Mouse (Mus musculus) adrenal gland, postnatal 25 days (tissue): ENCODE data around the gene Tmem269. TPM values are rescaled to one million over a fixed set of nuclear protein-coding genes. Genes with fewer than 3 reads are reported as not detected.
A peak's percentile ranks its signal among the peaks of the same experiment; 100 is the strongest.

Experiments used
- DNase-seq: peaks from one replicate; pipeline ENCODE4 v3.0.0; 2021; ENCODE audit warnings: mixed read lengths
- total RNA-seq: library from RNA; stranded (reverse); gene quantifications from 2 replicates; pipeline ENCODE4 v1.2.3, GENCODE M21; 2021

Tmem269 gene
- total RNA-seq, 1 experiment from 2014 or later, result not detected

DNA sequence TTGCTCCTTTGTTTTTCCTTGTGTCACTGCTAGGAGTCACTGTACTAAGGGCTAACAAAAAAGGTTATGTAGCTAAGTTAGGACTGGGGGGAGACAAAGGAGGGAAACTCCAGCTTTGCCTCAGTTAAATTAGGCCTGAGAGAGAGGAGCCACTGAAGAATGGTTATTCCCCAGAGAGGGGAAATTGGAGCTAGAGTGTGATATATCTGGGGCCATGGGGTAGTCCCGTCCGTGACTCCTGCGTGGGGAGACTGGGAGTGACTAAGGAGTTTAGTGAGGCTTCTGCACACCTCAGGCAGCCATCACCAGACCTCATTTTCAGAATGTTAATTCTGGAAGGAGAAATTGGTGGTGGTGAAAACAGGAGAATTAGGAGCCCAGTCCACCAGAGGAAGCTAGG, 16.3 kb upstream of the Tmem269 start:
- no peak for DNase-seq

GRCm38 (mm10) chr4:119233256-119233901, 15.4 kb upstream of the Tmem269 start:
- DNase-seq, result peak; percentile 41

DNA sequence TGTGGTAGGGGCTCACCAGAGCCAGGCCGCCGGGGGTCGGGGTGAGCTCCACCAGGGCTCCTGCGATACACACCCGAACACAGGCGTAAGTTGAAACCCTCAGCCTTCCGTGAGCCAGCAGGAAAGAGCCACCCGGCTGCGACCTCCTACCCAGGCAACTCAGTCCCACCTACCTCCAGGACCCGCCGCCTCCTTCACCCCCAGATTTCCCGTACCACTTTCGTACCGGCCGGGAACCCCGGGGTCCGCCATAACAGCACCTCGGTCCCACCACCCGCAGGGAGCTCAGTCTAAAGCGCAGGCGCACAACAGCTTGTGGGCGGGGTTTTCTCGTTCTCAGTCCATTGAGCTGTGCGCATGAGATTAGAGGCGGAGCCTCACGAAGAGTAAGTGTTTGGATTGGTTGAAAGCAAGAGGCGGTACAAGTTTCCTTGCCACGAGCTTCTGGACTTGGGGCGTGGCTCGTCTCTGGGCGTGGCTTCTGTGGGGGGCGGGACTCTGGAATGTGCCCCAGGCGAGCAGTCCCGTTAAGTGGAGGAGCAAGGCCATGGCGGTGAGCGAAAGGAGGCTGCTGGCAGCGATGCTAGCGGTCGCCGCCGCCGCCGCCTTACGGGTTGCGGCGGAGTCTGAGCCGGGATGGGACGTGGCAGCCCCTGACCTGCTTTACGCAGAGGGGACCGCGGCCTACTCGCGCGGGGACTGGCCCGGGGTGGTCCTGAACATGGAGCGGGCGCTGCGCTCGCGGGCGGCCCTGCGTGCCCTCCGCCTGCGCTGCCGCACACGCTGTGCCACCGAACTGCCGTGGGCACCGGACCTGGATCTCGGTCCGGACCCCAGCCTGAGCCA, 14.6 kb upstream of the Tmem269 start, which contains the start of the genes AU022252 and P3h1:
Gene AU022252 (minus strand): TSS at position 303 of the 846 bp plus-strand sequence.
Gene P3h1 (plus strand): TSS at position 506 of the 846 bp plus-strand sequence.
- DNase-seq, result peak; percentile 99

- DNase-seq, result no peak
These were observed 8.7 kb upstream of the Tmem269 start for GRCm38 (mm10) chr4:119226751-119227150.

- DNase-seq, result no peak
These were observed 7.7 kb upstream of the Tmem269 start for GRCm38 (mm10) chr4:119225719-119226118.

DNA sequence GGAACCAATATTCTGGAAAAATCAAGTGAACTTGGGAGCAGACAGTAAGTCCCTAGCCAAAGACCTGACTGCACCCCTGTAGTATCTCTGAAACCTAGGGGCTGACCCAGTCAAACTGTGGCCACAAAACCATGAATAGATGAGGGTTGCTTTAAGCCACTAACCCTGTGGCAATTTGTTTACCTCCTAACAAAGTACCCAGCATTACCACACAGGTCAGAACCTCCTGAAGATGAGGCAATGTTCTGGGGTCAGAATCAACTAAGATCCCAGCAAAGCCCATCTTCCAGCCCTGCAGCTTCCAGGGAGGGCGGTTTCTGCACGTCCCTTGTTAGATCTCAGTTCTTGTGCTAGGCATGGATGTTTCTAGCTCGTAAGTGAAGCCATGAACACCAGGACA, 6.5 kb upstream of the Tmem269 start:
- DNase-seq, result no peak

DNA sequence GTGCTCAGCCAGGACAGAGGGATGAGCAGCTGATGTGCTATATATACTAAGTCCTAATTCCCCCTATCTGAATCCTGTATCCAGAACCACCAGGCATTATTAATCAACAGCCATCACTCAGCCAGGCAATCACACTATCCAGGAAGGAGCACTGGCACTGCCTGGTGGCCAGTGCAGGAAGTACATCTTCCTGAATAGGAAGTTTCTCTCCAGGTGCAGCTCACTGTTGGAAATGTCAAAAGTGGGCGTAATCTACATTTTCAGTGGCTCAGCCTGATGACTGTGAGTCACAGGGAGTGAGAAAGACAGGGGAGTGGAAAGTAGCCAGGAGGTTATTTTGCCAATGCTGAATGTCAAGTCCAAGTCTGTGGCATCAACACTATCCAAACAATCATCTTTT, 5.7 kb upstream of the Tmem269 start:
- DNase-seq, result peak; percentile 28

GRCm38 (mm10) chr4:119216667-119217066, 1.4 kb downstream of the Tmem269 start:
- no peak for DNase-seq

- peak; percentile 57 for DNase-seq
These were observed 13.3 kb downstream of the Tmem269 start for GRCm38 (mm10) chr4:119204672-119205071.

GRCm38 (mm10) chr4:119198105-119198504, 19.9 kb downstream of the Tmem269 start:
- DNase-seq, result no peak

GRCm38 (mm10) chr4:119195582-119196320, 22.3 kb downstream of the Tmem269 start:
- DNase-seq, result no peak

- DNase-seq, result peak; percentile 94
These were observed 23.0 kb downstream of the Tmem269 start, which contains the start of gene Svbp for GRCm38 (mm10) chr4:119194909-119195581. Svbp (plus strand) TSS chr4:119195306.

- no peak for DNase-seq
These were observed 25.3 kb downstream of the Tmem269 start for GRCm38 (mm10) chr4:119192757-119193156.

DNA sequence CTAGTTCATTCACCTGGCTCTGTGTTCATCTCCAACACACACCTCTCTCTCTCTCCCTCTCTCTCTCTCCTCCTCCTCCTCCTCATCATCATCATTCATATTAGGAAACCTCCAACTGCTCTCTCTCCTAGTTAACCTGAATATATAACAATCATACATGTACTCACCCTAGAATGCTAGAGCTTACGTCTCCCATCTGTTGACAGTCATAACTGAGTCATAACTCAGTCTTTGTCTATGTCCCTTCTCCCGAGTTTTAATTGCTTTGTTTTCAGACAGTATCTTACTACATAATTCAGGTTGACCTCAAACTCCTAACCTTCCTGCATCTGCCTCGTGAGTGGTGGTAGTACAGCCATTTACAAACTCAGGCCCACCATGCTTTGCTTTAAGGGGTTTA, 26.7 kb downstream of the Tmem269 start:
- no peak for DNase-seq

GRCm38 (mm10) chr4:119190618-119191017, 27.4 kb downstream of the Tmem269 start:
- DNase-seq, result no peak

DNA sequence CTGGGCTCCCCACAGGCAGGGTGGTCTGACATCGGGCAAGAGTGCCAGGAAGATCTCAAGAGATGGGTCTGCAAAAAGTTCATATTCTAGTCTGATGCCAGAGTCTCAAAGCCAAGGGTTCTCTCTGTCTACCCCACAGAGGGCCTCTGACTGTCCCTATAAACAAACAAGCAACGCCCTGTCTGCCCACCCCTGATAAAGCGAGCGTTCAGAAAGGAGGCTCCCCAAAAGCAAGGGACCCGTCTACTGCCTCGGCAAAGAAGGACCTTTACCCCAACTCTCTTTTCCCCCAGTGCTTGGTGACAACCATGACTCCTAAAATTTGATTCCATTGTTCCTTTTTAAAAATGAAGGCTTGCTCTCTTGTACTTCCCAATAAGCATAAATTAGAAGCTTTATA, 28.2 kb downstream of the Tmem269 start, which contains the start of gene Ermap:
Gene Ermap (minus strand): TSS at position 148 of the 400 bp plus-strand sequence.
- no peak for DNase-seq

GRCm38 (mm10) chr4:119189392-119189791, 28.6 kb downstream of the Tmem269 start:
- DNase-seq, result no peak

- DNase-seq, result no peak
These were observed 29.8 kb downstream of the Tmem269 start for GRCm38 (mm10) chr4:119188060-119188785.

DNA sequence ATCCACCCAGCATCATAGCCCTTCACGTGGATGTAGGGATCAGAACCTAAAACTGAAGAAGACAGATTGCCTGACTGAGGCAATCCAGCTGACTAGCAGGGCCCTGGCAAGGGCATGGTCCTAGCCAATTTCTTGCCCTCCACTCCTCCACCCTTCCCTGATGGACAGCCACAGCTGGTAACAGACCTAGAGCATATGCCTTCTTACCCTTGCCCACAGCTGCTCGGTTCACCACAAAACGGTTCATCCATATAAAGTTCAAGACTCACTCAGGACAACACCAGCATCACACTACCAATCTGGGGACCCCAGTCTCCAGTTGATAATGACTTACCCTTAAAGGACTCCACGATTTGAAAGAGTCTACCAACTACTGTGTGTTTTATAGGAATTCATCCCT, 32.2 kb downstream of the Tmem269 start:
- DNase-seq, result no peak

DNA sequence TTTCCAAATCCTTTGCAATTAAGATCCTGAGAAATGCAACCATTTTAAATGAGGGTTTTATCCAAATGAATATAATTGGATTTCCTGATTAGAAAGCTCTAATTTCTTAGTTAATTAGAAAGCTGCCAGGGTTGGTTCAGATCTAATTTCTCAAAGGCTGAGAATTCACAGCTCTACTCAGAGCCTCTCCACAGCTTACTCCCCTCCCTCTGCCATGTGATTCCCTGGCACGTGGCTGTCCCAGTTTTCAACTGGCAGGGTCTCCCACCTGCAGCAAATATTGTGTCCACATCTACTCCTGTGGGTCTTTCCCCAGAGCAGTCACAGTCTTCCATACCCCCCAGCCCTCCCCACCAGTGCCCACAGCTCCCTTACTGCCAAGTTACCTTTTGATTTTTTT, 34.5 kb downstream of the Tmem269 start:
- DNase-seq, result no peak

DNA sequence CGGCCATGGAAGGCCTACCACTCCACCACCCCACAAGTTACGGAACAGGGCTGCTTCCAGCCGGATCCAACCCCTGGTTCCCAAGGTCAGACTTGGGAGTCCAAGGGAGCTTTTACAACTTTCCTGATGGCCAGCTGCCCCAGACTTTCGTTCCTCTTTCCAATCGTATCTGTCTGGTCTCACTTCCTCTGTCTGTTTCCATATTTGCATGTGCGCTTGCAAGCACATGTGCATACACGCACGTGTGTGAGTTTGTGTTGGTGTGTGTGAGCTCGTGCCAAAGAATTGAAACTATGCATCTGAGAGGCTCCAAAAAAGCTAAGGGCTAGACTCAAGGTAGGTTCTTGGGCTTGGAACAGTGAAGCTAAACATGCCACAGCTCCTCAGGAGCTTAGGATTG, 36.6 kb downstream of the Tmem269 start:
- DNase-seq, result no peak
